Mouse (Mus musculus): Measurements from ENCODE around the gene Dzank1.

- no peak for TF ChIP-seq CTCF (IDR thresholded peaks at IDR 0.05; ENCODE audit: control insufficient read depth, insufficient read depth, insufficient read length)
- TF ChIP-seq USF1 (IDR thresholded peaks at IDR 0.05; ENCODE audit: low read depth), result no peak
- no peak for TF ChIP-seq MYOG (IDR thresholded peaks at IDR 0.05; ENCODE audit: control insufficient read depth, extremely low read depth, insufficient read length)
- TF ChIP-seq MAX (IDR thresholded peaks at IDR 0.05), result no peak
- no peak for TF ChIP-seq MYOD1 (IDR thresholded peaks at IDR 0.05; ENCODE audit: control insufficient read depth, insufficient read length, low read depth)
- TF ChIP-seq CEBPB (IDR thresholded peaks at IDR 0.05; ENCODE audit: low read depth), result no peak
Measured at GRCm38 (mm10) chr2:144446360-144446999, 80.7 kb downstream of the Dzank1 start.

Data from C2C12 (cell line).